Mouse (Mus musculus) CH12.LX (cell line): Measurements from ENCODE around the gene Epb41. TPM values are rescaled to one million over a fixed set of nuclear protein-coding genes. Genes with fewer than 3 reads are reported as not detected.

Experiments used
- DNase-seq: peaks from one replicate; pipeline ENCODE4 v3.0.0-alpha.2; 2013; ENCODE audit errors: extremely low read depth
- H3K27ac ChIP-seq: 2 replicates; pipeline ENCODE4 v1.5.1; 2012; ENCODE audit warnings: low read depth, mild to moderate bottlenecking, control low read depth, moderate library complexity; ENCODE audit not compliant: insufficient read depth
- H3K27me3 ChIP-seq: replicated peaks from 2 replicates; pipeline ENCODE3; 2012; ENCODE audit warnings: inconsistent platforms
- H3K36me3 ChIP-seq, 2 experiments: replicated peaks in 1 of 2; 2 replicates each; pipeline versions ENCODE3 to v1.6.1; 2012; ENCODE audit warnings: inconsistent platforms in 1 of 2, low read length in 1 of 2, mild to moderate bottlenecking in 1 of 2, mixed read lengths in 1 of 2, moderate library complexity in 1 of 2; ENCODE audit not compliant: control insufficient read depth in 1 of 2, insufficient read depth in 1 of 2
- H3K4me1 ChIP-seq, 2 experiments: 2 replicates each; pipeline ENCODE4 v1.6.1; 2012; ENCODE audit warnings: inconsistent platforms in 1 of 2, moderate library complexity in 1 of 2; ENCODE audit not compliant: insufficient read depth in 2 of 2, control insufficient read depth in 1 of 2
- H3K4me2 ChIP-seq: 2 replicates; pipeline ENCODE4 v1.6.1; 2012; ENCODE audit warnings: low read depth, mild to moderate bottlenecking, control low read depth; ENCODE audit not compliant: poor library complexity, insufficient read depth, severe bottlenecking
- H3K4me3 ChIP-seq, 3 experiments: fragments of 150-350 bp in 1 of 3; sonication (generic) in 1 of 3; replicated peaks in 1 of 3; 2 replicates each; pipeline versions ENCODE3 to v1.5.1; 2011 to 2012; ENCODE audit warnings: low read depth in 2 of 3, low read length in 2 of 3, mild to moderate bottlenecking in 2 of 3, moderate library complexity in 2 of 3, control low read depth in 1 of 3, improper control_type of control experiment in 1 of 3, inconsistent platforms in 1 of 3, mixed read lengths in 1 of 3; ENCODE audit not compliant: poor library complexity in 1 of 3
- H3K79me2 ChIP-seq: replicated peaks from 2 replicates; pipeline ENCODE4 v1.6.1; 2012; ENCODE audit warnings: mild to moderate bottlenecking, moderate library complexity; ENCODE audit not compliant: control insufficient read depth, poor library complexity, insufficient read depth, severe bottlenecking; ENCODE audit errors: extremely low read depth
- H3K9ac ChIP-seq: 2 replicates; pipeline ENCODE4 v1.6.1; 2012; ENCODE audit warnings: low read depth, mild to moderate bottlenecking, control low read depth, moderate library complexity; ENCODE audit not compliant: insufficient read depth
- H3K9me3 ChIP-seq: replicated peaks from 2 replicates; pipeline ENCODE3; 2012; ENCODE audit warnings: low read length, inconsistent platforms, mixed read lengths
- BHLHE40 ChIP-seq: IDR thresholded peaks from 2 replicates; pipeline ENCODE4 v1.6.1; 2011; ENCODE audit warnings: mild to moderate bottlenecking, low read depth, low read length, improper control_type of control experiment
- CHD2 ChIP-seq: IDR thresholded peaks from 2 replicates; pipeline ENCODE4 v1.6.1; 2011; ENCODE audit warnings: low read length, improper control_type of control experiment
- CTCF ChIP-seq, 2 experiments: IDR thresholded peaks in 1 of 2; conservative IDR thresholded peaks in 1 of 2; 2 replicates each; pipeline ENCODE4 v1.5.1; 2011 to 2012; ENCODE audit warnings: low read depth in 2 of 2, low read length in 2 of 2, improper control_type of control experiment in 1 of 2, inconsistent platforms in 1 of 2, mild to moderate bottlenecking in 1 of 2, moderate library complexity in 1 of 2
- JUN ChIP-seq: IDR thresholded peaks from 2 replicates; pipeline ENCODE4 v1.6.1; 2011; ENCODE audit warnings: low read depth, mild to moderate bottlenecking, low read length, improper control_type of control experiment, moderate library complexity; ENCODE audit not compliant: insufficient read depth
- KAT2A ChIP-seq: IDR thresholded peaks from 2 replicates; pipeline ENCODE4 v1.6.1; 2012; ENCODE audit warnings: low read length, improper control_type of control experiment, inconsistent platforms; ENCODE audit not compliant: insufficient replicate concordance
- MAFK ChIP-seq: IDR thresholded peaks from 2 replicates; pipeline ENCODE4 v1.6.1; 2011; ENCODE audit warnings: low read length, improper control_type of control experiment; ENCODE audit not compliant: insufficient replicate concordance
- NRF1 ChIP-seq: IDR thresholded peaks from 2 replicates; pipeline ENCODE4 v1.6.1; 2014; ENCODE audit warnings: low read depth, mild to moderate bottlenecking, inconsistent platforms, low read length, improper control_type of control experiment, moderate library complexity
- PAX5 ChIP-seq: IDR thresholded peaks from 2 replicates; pipeline ENCODE4 v1.6.1; 2012; ENCODE audit warnings: low read length, inconsistent platforms, mixed read lengths
- POLR2A ChIP-seq: IDR thresholded peaks from 2 replicates; pipeline ENCODE4 v1.6.1; 2011; ENCODE audit warnings: low read depth, mild to moderate bottlenecking, improper control_type of control experiment, low read length
- POLR2AphosphoS2 ChIP-seq: IDR thresholded peaks from 2 replicates; pipeline ENCODE4 v1.6.1; 2011; ENCODE audit warnings: low read depth, low read length, improper control_type of control experiment
- SIN3A ChIP-seq: IDR thresholded peaks from 2 replicates; pipeline ENCODE4 v1.6.1; 2012; ENCODE audit warnings: low read length, improper control_type of control experiment, inconsistent platforms
- UBTF ChIP-seq: IDR thresholded peaks from 2 replicates; pipeline ENCODE4 v1.6.1; 2012; ENCODE audit warnings: low read depth, mild to moderate bottlenecking, inconsistent platforms, low read length, improper control_type of control experiment, moderate library complexity
- USF1 ChIP-seq: IDR thresholded peaks from 2 replicates; pipeline ENCODE4 v1.6.1; 2014; ENCODE audit warnings: low read depth, mild to moderate bottlenecking, inconsistent platforms, low read length, improper control_type of control experiment
- USF2 ChIP-seq: conservative IDR thresholded peaks from 2 replicates; pipeline ENCODE4 v1.6.1; 2011; ENCODE audit warnings: low read depth, low read length, improper control_type of control experiment
- ZKSCAN1 ChIP-seq: IDR thresholded peaks from 2 replicates; pipeline ENCODE4 v1.6.1; 2012; ENCODE audit warnings: low read depth, inconsistent platforms, low read length, improper control_type of control experiment, borderline replicate concordance
- ZMIZ1 ChIP-seq: IDR thresholded peaks from 2 replicates; pipeline ENCODE4 v1.6.1; 2012; ENCODE audit warnings: low read depth, mild to moderate bottlenecking, inconsistent platforms, low read length, improper control_type of control experiment
- ZNF384 ChIP-seq: IDR thresholded peaks from 2 replicates; pipeline ENCODE4 v1.6.1; 2012; ENCODE audit warnings: low read depth, low read length, improper control_type of control experiment, inconsistent platforms
- dilution Hi-C: fragments of 300-500 bp; cut with MboI; formaldehyde crosslinking; loops from 2 replicates; pipeline ENCODE4 v1.14.3; 2020; ENCODE audit warnings: low sequenced_read_pairs; ENCODE audit not compliant: extremely low pct_unique_long_range_greater_than_20kb, extremely low pct_ligation_motif_present
- in situ Hi-C: fragments of 300-500 bp; cut with MboI; formaldehyde crosslinking; loops from 3 replicates; pipeline ENCODE4 v1.14.3; 2019; ENCODE audit warnings: low sequenced_read_pairs, low pct_ligation_motif_present, low pct_unique_long_range_greater_than_20kb, mixed read lengths
- polyA plus RNA-seq: library from polyadenylated mRNA; unstranded; fragments of >175 nt; gene quantifications from 2 replicates; pipeline ENCODE4 v1.2.1, GENCODE M21; 2012; ENCODE audit warnings: low read depth; ENCODE audit not compliant: insufficient read length
- total RNA-seq, 2 experiments: library from RNA; depleted of rRNA; stranded (reverse); fragments of 300-350 nt in 1 of 2; fragments of >200 nt in 1 of 2; gene quantifications; 2 replicates each; pipeline ENCODE4 v1.2.3; 2012 to 2014

Gene Epb41
- total and polyA plus RNA-seq, 3 experiments: 7.1 to 21.6 (median 10.0) TPM

- H3K4me3 ChIP-seq: no peak overlapping the region
- H3K27me3 ChIP-seq: no peaks in the 10 kb centered on the region
- no peak for TF ChIP-seq USF2
- TF ChIP-seq JUN: no peak
- TF ChIP-seq CHD2: no peak
- no peak for TF ChIP-seq ZNF384
- no peak for TF ChIP-seq CTCF (conservative IDR thresholded peaks at IDR 0.05 in 1 of 2, IDR thresholded peaks at IDR 0.05 in 1 of 2; ENCODE audit: low read depth in 2 of 2, low read length in 2 of 2)
- TF ChIP-seq ZMIZ1: no peak
- TF ChIP-seq NRF1: no peak
- TF ChIP-seq, all 38 proteins: peak for 0
- H3K9me3 ChIP-seq: no peaks in the 10 kb centered on the region
- dilution Hi-C loops (no loop called here), in situ Hi-C loops (loop anchor here (10.0 kb wide), 1 partner anchor 167 kb away; no protein-coding TSS in a partner anchor)
- no peak for DNase-seq
- peaks cover 4 to 25% of the 10 kb centered on the region in 2 experiments for H3K4me1 ChIP-seq
- H3K79me2 ChIP-seq: no peaks in the 10 kb centered on the region
- H3K9ac ChIP-seq: no peak overlapping the region
- H3K4me2 ChIP-seq: no peak overlapping the region
- H3K36me3 ChIP-seq: peaks cover 0 to 24% of the 10 kb centered on the region in 2 experiments
- H3K27ac ChIP-seq: no peak overlapping the region
These were observed 3.0 kb downstream of the Epb41 start for GRCm38 (mm10) chr4:132072156-132072555.

- dilution Hi-C loops (no loop called here), in situ Hi-C loops (loop anchor here (10.0 kb wide), 1 partner anchor 167 kb away; no protein-coding TSS in a partner anchor)
- Histone ChIP-seq H3K27ac (no peak overlapping the region), H3K9ac (no peak overlapping the region), H3K79me2 (no peaks in the 10 kb centered on the region), H3K4me3 (no peak overlapping the region), H3K4me2 (no peak overlapping the region), H3K4me1 (peaks cover 2 to 20% of the 10 kb centered on the region in 2 experiments; a peak in 3 of 4 replicates), H3K27me3 (no peaks in the 10 kb centered on the region), H3K36me3 (peaks cover 0 to 25% of the 10 kb centered on the region in 2 experiments), H3K9me3 (no peaks in the 10 kb centered on the region)
- DNase-seq: no peak
- TF ChIP-seq KAT2A (no peak), ZKSCAN1 (no peak), MAFK (no peak), PAX5 (no peak), UBTF (no peak), POLR2A (no peak), SIN3A (no peak), USF1 (no peak), BHLHE40 (no peak), ZMIZ1 (no peak), POLR2AphosphoS2 (no peak)
These were observed 3.4 kb downstream of the Epb41 start for GRCm38 (mm10) chr4:132071674-132072073.
